Mouse (Mus musculus) thymus, postnatal 0 days (tissue): ENCODE measurements around the gene Rps25. TPM values are rescaled to one million over a fixed set of nuclear protein-coding genes. Genes with fewer than 3 reads are reported as not detected.
A peak's percentile ranks its signal among the peaks of the same experiment; 100 is the strongest.
"Not testable (repeated sequence)": the region's sequence is repeated elsewhere in the genome, so short reads cannot be mapped to it uniquely, and the experiment has no call there.

Experiments
- DNase-seq: peaks from one replicate; pipeline ENCODE4 v3.0.0-alpha.2; 2015; ENCODE audit warnings: low spot score
- polyA plus RNA-seq: library from polyadenylated mRNA; unstranded; fragments of >200 nt; fragmentation: Nextera tagmentation; extraction: Ambion mirVana; gene quantifications from 2 replicates; pipeline ENCODE4 v1.2.1, GENCODE M21; 2015

The Rps25 gene
- polyA plus RNA-seq: 3,300 and 3,396 TPM in 2 replicates

DNA sequence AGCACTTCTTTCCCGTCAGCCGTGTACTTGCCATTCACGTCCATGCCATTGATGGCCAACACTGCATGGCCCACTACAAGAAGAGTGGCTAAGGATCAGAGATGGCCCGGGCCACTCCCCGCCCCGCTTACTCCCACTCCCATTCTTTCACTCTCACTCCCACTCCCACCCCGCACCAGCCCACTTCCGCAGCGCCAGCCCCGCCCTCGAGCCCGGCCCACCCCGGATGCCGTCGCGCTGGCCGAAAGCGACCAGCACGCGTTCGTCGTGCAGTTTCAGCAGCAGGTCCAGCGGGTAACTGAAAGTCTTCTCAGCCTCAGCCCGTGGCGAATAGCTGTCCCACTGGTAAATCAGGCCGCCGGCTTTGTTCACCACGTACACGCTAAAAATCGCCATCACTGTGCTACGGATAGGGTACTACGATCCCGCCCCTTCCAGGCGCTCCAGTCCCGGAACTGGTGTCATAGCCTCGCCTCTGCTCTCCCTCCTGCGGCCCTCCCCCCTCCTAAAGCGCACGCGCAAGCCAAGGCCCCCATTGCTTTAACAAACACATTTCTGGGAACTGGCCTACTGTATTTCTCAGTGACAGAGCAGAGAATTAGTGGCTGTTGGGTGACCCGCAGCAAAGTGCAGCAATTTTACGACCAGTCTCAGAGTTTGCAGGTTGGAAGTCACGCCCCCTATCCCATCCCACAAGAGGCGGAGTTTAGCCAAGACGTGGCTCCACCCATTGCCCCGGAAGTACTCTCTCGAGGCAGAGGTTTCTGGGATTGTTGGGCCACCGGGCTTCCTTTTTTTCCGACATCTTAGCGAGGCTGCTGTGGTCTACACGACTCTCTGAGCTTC is at the start of gene Rps25, which contains the start of gene Trappc4:
Gene Rps25 (plus strand): TSS at position 234 of the 846 bp plus-strand sequence.
Gene Trappc4 (minus strand): TSS at position 695 of the 846 bp plus-strand sequence.
- DNase-seq: peak; percentile 96

DNA sequence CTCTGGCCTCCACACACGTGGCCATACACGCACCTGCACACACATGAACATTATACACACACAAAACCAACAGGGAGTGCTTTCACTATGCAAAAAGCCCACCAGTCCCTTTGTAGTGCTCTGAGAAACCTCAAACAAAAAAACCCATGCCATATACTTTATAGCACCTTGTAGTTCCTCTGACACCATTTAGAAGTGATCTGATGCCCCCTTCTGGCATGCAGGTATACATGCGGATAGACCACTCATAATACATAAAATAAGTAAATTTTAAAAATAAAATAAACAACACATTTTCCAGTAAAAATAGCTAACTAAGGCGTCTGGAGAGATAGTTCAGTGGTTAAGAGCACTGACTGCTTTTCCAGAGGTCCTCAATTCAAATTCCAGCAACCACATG is 49.7 kb upstream of the Rps25 start:
- DNase-seq: peak; percentile 78

DNA sequence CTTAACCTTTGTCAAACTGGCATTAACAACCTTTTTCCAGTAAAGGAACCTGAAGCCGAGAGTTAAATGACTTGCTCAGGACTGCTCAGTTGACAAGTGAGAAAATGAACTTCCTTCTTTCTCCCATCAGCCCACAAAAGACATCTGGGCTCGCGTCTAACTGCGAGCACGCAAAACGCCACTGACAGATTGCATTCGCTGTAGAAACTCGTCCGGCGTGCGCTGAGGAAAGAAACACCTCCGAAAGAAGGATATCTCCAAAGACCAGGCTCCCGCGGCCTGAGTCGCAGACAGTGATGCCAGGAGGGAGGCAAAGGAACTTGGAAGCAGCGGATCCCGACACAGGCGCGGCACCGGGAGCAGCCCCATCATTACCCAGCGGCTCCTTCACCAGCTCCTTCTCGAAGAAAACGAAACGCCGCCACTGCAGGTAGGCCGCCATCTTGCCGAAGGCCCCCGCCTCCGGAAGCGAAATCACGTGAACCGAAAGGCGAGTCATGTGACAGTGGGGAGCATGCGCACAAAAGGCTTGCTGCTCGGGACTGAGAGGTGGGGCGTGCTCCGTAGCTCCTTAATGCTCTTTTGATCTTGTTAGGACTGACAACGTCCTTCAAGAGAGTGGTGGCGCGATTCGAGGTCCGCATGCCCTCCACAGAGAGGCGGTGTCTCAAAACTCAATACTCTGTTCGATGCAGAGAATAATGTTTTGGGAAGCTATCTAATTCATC is 45.6 kb upstream of the Rps25 start, which contains the start of gene Vps11:
Gene Vps11 (minus strand): TSS at position 481 of the 728 bp plus-strand sequence.
- peak; percentile 97 for DNase-seq

DNA sequence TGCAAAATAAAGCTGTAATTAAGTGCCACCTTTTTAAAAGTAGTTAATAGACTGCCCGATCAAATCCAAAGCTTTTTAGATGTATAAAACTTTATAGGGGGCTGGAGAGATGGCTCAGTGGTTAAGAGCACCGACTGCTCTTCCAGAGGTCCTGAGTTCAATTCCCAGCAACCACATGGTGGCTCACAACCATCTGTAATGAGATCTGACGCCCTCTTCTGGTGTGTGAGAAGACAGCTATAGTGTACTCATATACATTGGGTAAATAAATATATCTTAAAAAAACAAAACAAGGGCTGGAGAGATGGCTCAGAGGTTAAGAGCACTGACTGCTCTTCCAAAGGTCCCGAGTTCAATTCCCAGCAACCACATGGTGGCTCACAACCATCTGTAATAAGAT is 45.0 kb upstream of the Rps25 start:
- DNase-seq: not testable (repeated sequence)

DNA sequence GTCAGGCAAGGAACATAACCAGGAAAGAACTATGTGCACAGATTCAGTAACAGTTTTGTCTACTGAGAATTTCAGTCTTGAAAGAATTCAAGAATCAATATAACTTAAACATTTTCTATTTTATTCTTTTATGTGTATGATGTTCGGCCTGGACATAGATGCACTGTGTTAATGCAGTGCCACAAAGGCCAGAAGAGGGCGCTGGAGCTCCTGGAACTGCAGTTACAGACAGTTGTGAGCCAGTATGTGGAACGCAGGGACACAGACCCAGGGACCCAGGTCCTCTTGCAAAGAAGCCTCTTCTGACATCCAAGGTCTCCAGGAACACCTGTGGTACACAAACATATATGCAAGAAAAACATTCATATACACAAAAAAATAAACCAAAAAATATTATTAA is 42.5 kb upstream of the Rps25 start:
- DNase-seq: peak; percentile 16

DNA sequence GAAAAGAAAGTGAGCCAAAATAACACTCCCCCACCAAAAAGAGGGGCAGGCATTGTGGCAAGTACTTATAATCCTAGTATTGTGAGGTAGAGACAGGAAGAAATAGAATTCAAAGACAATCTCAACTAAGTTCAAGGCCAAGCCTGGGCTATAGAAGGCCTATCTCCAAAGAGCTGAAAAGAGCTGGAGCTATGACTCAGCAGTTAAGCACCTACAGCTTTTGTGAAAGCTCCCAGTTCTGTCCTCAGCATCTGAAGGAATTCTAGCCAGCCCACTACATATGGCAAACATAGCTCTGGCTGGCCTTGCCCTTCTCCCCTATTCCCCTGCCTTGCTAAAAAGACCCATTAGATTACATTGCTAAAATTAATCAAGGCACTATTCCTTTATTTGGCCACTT is 33.6 kb upstream of the Rps25 start:
- DNase-seq: no peak

DNA sequence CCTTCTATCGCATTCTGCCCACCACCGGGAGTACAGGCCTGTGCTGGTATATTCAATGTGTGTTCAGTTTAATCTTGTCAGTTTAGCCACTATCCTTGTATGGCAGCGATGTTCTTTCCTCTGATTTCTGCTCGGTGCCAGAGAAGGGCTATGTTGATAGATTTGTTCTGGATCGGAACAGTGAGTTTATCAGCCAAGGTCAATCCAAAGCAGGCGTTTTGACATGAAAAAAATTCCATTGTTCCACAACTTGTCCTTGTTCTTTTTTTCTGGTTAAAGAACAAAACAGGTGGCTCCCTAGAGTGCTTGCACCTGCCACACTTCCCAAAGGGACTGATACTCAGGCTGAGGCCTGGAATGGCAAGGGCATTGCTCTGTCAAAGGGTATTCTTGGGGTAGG is 30.8 kb upstream of the Rps25 start:
- DNase-seq: no peak

DNA sequence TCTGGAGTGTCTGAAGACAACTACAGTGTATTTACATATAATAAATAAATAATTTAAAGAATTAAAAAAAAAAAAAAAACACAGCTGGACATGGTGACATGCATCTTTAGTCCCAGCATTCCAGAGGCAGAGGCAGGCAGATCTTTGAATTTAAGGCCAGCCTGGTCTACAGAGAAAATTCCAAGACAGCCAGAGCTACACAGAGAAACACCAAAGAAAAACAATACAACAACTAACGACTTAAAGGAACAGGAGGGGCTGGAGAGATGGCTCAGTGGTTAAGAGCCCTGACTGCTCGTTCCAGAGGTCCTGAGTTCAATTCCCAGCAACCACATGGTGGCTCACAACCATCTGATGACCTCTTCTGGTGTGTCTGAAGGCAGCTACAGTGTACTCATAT is 29.6 kb upstream of the Rps25 start:
- not testable (repeated sequence) for DNase-seq

DNA sequence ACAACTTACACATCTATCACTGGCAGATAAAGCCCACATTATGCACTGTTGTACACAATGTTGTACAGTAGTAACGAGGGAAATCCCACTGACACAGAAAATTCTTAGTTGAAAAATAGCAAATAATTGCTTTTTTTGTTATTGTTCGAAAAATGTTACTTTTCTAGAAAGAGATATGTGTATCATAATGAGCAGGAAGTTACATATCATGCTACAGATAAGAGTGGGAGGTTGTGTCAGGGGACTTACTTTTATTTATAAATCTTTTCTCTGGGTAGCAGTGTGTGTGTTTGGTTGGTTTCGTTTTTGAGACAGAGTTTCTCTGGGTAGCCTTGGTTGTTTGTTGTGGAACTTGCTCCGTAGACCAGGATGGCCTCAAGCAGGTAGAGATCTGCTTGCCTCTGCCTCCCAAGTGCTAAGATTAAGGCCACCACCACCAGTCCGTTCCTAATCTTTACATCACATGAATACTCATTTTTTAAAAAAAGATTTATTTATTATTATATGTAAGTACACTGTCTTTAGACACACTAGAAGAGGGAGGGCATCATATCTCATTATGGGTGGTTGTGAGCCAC is 28.7 kb upstream of the Rps25 start:
- DNase-seq: no peak

DNA sequence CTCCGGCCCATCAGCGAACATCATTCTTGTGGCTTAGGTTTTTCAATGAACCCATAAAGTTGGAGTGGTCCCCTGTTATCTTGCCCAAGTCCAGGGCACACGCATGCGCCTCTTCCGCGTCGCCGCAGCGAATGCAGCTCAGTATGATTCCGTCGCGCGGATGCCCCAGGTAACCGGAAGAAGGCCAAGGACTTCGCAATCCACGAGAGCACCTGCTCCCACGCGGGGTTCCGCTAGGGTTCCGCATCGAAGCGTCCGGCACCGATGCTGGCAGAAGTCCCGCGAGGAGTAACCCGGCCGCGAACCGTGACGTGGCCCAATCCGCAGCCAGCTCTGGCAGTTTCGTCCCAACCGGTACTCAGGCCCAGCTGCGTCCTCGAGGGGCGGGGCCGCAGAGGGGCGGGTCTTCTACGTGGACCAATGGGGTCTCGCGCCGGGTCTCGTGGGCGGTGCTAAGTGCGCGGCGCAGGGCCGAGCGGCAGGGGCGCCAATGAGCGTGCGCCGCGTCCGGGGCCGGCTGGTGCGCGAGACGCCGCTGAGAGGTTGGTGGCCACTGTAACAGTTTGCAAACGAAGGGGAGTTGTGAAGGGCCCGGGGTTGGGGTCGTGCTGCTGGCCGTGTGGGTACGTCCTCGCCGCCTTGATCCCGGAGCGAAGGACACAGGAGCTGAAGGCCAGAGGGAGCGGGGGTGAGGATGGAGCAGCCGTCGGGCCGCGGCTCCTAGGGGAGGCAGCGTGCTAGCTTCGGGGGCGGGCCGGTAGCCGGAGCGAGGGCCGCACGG is 27.7 kb upstream of the Rps25 start, which contains the start of gene Hyou1:
Gene Hyou1 (plus strand): TSS at position 437 of the 781 bp plus-strand sequence.
- DNase-seq: peak; percentile 99

DNA sequence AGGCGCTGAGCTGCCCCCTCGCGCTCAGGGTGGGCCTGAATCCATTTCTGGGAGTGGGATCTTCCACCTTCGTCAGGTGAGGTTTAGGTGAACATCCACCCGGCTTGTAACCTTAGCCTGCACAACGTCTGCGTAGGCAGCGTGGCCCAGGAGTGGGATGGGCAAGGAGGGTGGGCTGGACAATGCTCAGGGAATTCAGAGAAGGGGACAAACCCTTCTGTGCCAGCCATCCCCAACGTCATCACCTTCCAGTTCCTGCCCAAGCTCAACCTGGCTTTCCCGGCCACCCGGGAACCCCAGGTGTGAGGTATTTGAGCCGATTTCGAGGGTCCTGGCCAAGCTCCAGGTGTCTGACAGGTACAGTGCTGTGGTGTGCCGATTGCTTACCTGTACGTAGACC is 27.1 kb upstream of the Rps25 start:
- no peak for DNase-seq

DNA sequence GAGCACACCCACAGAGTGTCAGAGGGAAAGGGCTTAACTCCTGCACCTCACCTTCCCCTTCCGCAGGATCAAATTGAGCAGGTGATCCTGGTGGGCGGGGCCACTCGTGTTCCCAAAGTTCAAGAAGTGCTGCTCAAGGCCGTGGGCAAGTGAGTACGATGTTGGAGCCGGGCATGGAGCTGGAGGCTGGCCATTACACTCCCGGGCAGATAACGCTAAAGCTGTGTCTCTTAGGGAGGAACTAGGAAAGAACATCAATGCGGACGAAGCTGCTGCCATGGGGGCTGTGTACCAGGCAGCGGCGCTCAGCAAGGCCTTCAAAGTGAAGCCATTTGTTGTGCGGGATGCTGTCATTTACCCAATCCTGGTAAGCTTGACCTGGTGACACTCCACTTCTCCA is 22.3 kb upstream of the Rps25 start:
- DNase-seq: no peak

DNA sequence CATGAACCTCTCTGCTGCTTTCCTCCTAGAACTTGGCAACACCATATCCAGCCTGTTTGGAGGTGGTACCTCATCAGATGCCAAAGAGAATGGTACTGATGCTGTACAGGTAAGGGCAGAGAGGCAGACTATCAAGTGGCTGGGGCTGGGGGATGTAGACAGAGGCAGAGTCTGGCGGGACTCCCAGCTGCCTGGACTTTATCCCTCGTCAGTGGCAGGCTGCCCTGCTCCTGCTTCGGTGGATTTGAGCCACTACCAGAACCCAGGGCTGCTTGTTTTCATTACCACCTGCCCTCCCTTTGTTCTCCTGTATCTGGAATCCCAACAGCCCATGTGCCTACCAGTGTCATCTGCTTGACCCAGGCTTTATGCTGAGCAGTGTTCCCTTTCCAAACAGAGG is 19.7 kb upstream of the Rps25 start:
- DNase-seq: no peak

DNA sequence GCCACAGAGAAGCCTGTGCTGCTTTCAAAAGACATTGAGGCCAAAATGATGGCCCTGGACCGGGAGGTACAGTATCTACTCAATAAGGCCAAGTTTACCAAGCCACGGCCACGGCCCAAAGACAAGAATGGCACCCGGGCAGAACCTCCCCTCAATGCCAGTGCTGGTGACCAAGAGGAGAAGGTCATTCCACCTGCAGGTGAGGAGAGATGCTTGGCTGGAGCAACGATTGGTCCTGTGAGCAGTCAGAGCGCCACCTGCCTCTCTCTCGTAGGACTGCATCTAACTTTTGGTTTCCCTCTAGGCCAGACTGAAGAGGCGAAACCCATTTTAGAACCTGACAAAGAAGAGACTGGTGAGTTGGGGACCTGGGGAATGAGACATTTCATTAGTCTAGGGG is 17.7 kb upstream of the Rps25 start:
- peak; percentile 60 for DNase-seq

DNA sequence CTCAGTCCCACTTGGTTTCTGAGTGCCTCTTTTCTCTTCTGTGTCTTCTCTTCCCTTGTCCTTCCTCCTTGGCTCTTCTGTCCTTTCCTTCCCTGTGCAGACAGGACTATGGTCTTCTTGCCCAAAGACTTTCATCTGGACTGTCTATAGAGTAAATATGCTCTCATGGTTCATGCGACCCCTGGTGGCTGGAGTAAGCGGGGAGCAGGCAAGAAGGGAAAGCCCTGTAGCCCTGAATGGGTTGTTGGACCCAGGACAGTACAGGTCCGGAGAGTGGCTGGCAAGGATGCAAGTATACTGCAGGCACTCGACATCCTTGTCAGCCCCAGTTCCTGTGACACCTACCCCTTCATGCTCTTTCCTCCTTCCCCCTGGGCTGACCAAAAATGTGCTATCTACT is 15.5 kb upstream of the Rps25 start:
- peak; percentile 50 for DNase-seq

DNA sequence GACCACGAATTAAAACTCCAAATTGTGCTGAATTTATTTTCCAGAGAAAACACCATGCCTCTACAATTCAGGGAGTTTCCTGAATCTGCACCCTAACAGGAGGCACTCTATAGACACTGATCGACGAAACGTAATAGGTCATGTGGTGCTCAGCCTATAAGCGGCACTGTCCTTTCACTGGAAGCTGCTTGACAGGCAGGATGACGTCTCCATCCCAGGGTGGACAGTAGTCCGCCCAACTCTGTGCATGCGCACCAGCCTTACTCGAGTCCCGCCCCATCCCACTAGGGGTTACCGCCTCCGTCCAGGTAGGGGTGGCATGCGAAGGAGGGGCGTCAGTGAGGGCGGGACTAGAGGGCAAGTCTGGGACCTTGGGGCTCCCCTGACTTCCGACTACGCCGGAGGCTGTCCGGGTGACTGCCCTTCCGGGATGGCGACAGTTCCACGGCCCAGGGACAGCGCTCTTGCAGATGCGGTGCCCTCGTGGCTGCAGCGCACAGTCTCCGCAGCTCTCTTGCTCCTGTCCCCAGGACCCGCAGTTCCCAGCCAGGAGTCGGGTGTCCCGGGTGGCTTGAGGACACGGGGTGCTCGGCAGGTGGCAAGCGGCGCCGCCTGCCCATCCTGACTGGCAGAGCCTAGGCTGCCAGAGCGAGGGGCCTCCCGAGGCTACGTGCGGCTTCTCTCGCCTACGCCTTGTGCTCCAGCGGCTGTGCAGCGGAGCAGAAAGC is 10.1 kb upstream of the Rps25 start, which contains the start of gene Slc37a4:
Gene Slc37a4 (plus strand): TSS at position 169 of the 728 bp plus-strand sequence.
- DNase-seq: peak; percentile 81

DNA sequence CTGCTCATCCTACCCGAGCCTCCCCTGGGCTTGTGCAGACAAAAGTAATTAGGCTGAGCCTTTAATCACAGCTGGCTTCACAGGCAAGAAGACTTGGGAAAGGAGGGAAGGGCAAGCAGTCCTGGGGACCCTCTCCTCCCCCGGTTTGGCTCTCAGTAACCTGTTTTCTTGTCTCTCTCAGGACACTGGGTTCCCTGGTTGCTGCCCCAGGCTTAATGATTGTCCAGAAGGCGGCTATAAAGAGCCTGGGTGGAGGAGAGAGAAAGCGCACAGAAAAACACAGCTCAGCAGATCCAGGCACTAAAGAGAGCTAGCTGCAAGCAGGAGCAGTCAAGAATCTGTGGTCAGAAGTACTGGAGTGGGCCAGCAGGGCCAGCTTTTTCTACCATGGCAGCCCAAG is 8.9 kb upstream of the Rps25 start:
- DNase-seq: no peak

DNA sequence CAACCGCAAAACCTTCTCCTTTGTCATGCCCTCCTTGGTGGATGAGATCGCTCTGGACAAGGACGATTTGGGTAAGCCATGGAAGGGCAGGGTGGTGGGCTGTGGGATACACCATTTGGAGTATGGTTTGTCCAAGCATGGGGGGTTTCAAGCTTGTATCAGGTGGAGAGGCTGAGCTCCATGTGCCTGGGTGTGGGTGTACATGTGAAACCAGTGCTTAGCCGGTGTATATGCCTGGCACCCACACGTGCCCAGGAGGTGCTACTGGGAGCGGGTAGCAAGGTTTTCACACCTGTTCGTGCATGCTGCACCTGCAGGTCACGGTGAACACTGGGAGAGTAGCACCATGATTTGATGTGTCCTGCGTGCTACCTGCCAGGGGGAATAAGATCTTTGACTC is 8.4 kb upstream of the Rps25 start:
- DNase-seq: no peak

DNA sequence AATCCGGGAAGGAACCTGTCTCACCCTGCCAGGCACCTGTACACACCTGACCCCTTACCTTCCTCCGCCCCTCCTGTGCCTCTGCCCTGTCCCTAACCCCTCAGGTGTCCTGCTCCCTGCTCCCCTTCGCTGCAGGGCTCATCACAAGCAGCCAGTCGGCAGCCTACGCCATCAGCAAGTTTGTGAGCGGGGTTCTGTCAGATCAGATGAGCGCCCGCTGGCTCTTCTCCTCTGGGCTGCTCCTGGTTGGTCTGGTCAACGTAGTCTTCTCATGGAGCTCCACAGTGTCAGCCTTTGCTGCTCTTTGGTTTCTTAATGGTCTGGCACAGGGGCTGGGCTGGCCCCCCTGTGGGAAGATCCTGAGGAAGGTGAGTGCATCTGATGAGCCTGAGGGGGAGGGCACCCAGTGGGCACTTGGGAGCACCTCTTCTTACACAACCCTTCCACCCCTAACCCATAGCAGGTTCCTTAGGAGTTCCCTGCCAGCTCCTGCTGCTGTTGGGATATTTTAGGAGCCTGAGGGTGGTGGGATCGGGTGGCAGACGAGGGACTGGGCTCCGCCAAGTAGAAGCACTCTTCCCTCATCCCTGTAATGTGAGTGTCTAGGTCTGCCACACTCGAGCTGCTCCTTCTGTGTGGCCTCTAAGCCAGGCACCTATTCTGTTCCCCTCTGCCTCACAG is 7.7 kb upstream of the Rps25 start:
- DNase-seq: no peak

DNA sequence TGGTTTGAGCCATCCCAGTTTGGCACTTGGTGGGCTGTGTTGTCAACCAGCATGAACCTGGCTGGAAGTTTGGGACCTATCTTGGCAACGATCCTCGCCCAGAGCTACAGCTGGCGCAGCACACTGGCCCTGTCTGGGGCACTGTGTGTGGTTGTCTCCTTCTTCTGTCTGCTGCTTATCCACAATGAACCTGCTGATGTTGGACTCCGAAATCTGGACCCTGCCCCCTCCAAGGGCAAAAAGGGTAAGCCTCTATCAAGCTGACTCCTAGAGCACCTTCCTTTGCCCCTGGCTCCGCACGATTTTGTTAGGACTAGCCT is 7.2 kb upstream of the Rps25 start:
- no peak for DNase-seq
